Mouse (Mus musculus): ENCODE data around the gene Chadl. TPM values are rescaled to one million over a fixed set of nuclear protein-coding genes. Genes with fewer than 3 reads are reported as not detected.
"Not testable (repeated sequence)": the region's sequence is repeated elsewhere in the genome, so short reads cannot be mapped to it uniquely, and the experiment has no call there.

Gene Chadl
- 1.4 and 2.3 TPM in 2 replicates for polyA plus RNA-seq (2015; fragmentation: Nextera tagmentation; extraction: Ambion mirVana)

DNA sequence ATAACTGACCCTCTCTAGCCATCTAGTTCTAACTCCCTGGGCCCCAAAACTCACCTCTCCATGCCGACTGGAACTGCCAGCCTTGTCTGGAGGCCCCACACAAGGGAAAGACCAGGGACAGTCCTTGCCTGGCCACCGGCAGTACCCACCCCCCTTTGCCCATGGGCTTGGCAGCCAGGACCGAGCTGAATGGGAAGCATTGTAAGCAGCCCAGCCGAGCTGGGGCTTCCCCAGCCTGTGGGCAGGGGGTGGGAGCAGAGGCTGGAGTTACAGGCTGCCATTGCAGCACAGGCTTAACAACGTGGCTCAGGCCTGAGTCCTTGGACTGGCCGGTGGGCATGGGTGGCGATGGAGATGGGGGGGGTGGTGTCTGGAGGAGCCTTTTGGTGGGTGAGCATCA, at the start of gene Chadl:
Chadl (minus strand) TSS at position 113 of the 400 bp plus-strand sequence.
- Histone ChIP-seq H3K4me3 (no peak within 1 kb of the TSS), H3K9ac (no peak within 1 kb of the TSS), H3K27ac (no peak within 1 kb of the TSS), H3K4me1 (replicated peaks) (peaks cover 18% of the 10 kb centered on the region), H3K27me3 (peaks cover 49% of the 10 kb centered on the region), H3K9me3 (replicated peaks) (no peaks in the 10 kb centered on the region), H3K4me2 (no peak within 1 kb of the TSS), H3K36me3 (no peaks in the 10 kb centered on the region)
- WGBS = 67% methylated on average over 7 of the region's 7 CpGs
- ATAC-seq (replicated peaks; ENCODE audit: insufficient number of reproducible peaks, insufficient read depth, low FRiP score, low read depth) = no peak

- ATAC-seq (replicated peaks; ENCODE audit: insufficient number of reproducible peaks, insufficient read depth, low FRiP score, low read depth) = peak; percentile 53
- WGBS = under 1% methylated on average over 32 of the region's 33 CpGs
- H3K9ac ChIP-seq = peak overlapping the region; percentile 95
Measured at GRCm38 (mm10) chr15:81745601-81746114, 48.6 kb upstream of the Chadl start.

DNA sequence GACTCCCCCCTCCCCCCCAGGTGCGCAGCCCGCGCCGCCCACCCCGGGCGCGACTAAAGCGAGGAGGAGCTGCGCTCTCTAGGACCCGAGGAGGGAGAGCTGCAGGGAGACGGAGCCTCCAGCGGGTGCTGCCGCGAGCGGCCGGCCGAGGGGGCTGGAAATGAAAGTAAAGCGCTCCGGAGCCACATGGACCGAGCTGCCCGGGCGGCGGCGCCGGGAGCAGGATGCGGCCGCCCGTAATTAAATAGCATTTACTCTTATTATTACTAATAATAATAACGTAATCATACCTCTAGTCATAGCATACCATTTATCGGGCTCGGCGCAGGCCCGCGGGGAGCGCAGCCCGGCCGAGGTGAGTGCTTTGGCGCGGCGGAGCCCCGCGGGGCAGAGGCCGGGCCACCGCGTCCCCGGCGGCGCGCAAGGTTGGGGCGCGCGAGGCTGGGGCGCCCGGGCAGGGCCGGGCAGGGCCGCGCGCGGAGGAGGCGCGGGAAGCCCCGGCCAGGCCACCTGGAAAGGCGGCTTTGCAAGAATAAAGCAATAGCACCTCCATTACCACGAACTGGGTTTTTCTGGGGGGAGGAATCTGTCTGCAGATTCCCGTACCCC, 48.0 kb upstream of the Chadl start, which contains the start of the genes Zc3h7b and Rangap1:
Zc3h7b (plus strand) TSS at position 66 of the 609 bp plus-strand sequence.
Rangap1 (minus strand) TSS at position 539 of the 609 bp plus-strand sequence.
- Histone ChIP-seq H3K27ac (peak within 1 kb of the TSS; percentile 93), H3K4me2 (peak within 1 kb of the TSS; percentile 84), H3K9me3 (replicated peaks) (no peaks in the 10 kb centered on the region), H3K9ac (peak within 1 kb of the TSS; percentile 95), H3K27me3 (no peaks in the 10 kb centered on the region), H3K36me3 (no peaks in the 10 kb centered on the region), H3K4me3 (peak within 1 kb of the TSS; percentile 98), H3K4me1 (replicated peaks) (peaks cover 21% of the 10 kb centered on the region)
- ATAC-seq (replicated peaks; ENCODE audit: insufficient number of reproducible peaks, insufficient read depth, low FRiP score, low read depth) = peak; percentile 89
- WGBS = under 1% methylated on average over 63 of the region's 65 CpGs

More at GRCm38 (mm10) chr15:81745601-81746114, 48.6 kb upstream of the Chadl start:
- H3K36me3 ChIP-seq = no peaks in the 10 kb centered on the region
- H3K4me2 ChIP-seq = peak overlapping the region; percentile 84
- no peaks in the 10 kb centered on the region for H3K27me3 ChIP-seq
- H3K9me3 ChIP-seq (replicated peaks) = no peaks in the 10 kb centered on the region
- peaks cover 26% of the 10 kb centered on the region for H3K4me1 ChIP-seq (replicated peaks)
- H3K27ac ChIP-seq = peak overlapping the region; percentile 93
- peak overlapping the region; percentile 98 for H3K4me3 ChIP-seq

- H3K4me2 ChIP-seq; ATAC-seq (replicated peaks; ENCODE audit: insufficient number of reproducible peaks, insufficient read depth, low FRiP score, low read depth); H3K9me3 ChIP-seq (replicated peaks); H3K9ac ChIP-seq; H3K27me3 ChIP-seq; H3K4me3 ChIP-seq; H3K27ac ChIP-seq; H3K36me3 ChIP-seq: not testable (repeated sequence)
- 30% methylated on average over 2 of the region's 2 CpGs for WGBS
- peaks cover 11% of the 10 kb centered on the region for H3K4me1 ChIP-seq (replicated peaks)
Measured at GRCm38 (mm10) chr15:81742368-81742767, 45.3 kb upstream of the Chadl start.

- Histone ChIP-seq H3K27ac (no peak overlapping the region), H3K4me1 (replicated peaks) (peaks cover 2% of the 10 kb centered on the region; the same call in 1 of the 2 replicates), H3K4me3 (no peak overlapping the region), H3K36me3 (no peaks in the 10 kb centered on the region), H3K9me3 (replicated peaks) (no peaks in the 10 kb centered on the region), H3K4me2 (no peak overlapping the region), H3K9ac (no peak overlapping the region), H3K27me3 (no peaks in the 10 kb centered on the region)
- ATAC-seq (replicated peaks; ENCODE audit: insufficient number of reproducible peaks, insufficient read depth, low FRiP score, low read depth) = no peak
- 10% methylated on average over 2 of the region's 2 CpGs for WGBS
Measured at GRCm38 (mm10) chr15:81739924-81740323, 42.8 kb upstream of the Chadl start.

DNA sequence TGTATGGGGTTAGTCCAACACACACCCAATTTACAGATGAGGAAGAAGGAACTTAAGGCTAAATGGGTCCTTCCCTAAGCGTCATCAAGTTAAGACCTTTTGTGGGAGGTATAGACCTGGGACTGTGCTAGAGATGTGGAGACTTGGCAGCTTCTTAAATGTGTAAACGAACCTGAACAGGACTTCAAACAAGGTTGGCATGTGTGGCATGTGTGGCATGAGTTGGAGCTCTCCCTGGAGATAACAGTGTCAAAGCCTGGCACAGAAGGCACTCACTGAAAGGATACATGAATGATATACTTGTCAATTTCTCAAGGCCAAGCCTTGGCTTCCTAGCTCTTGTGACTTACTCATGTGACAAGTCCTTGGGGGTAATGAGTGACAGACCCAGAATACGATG, 42.2 kb upstream of the Chadl start:
- H3K27ac ChIP-seq = no peak overlapping the region
- peaks cover 2% of the 10 kb centered on the region; the same call in 1 of the 2 replicates for H3K4me1 ChIP-seq (replicated peaks)
- no peak overlapping the region for H3K9ac ChIP-seq
- WGBS = 57% methylated on average over 3 of the region's 3 CpGs
- H3K4me3 ChIP-seq = no peak overlapping the region
- H3K9me3 ChIP-seq (replicated peaks) = no peaks in the 10 kb centered on the region
- no peaks in the 10 kb centered on the region for H3K36me3 ChIP-seq
- ATAC-seq (replicated peaks; ENCODE audit: insufficient number of reproducible peaks, insufficient read depth, low FRiP score, low read depth) = no peak
- no peak overlapping the region for H3K4me2 ChIP-seq
- no peaks in the 10 kb centered on the region for H3K27me3 ChIP-seq

- Histone ChIP-seq H3K9ac (no peak overlapping the region), H3K36me3 (no peaks in the 10 kb centered on the region), H3K9me3 (replicated peaks) (no peaks in the 10 kb centered on the region), H3K27ac (no peak overlapping the region), H3K27me3 (no peaks in the 10 kb centered on the region), H3K4me3 (no peak overlapping the region), H3K4me2 (no peak overlapping the region), H3K4me1 (replicated peaks) (0 out of 2 replicates have a peak, but pooled peaks cover 4% of the 10 kb centered on the region)
- no peak for ATAC-seq (replicated peaks; ENCODE audit: insufficient number of reproducible peaks, insufficient read depth, low FRiP score, low read depth)
- WGBS = 52% methylated on average over 3 of the region's 3 CpGs
Measured at GRCm38 (mm10) chr15:81735075-81735474, 38.0 kb upstream of the Chadl start.

- Histone ChIP-seq H3K27ac (peak overlapping the region; percentile 71), H3K9me3 (replicated peaks) (no peaks in the 10 kb centered on the region), H3K4me3 (peak overlapping the region; percentile 96), H3K4me1 (replicated peaks) (peaks cover 18% of the 10 kb centered on the region), H3K9ac (peak overlapping the region; percentile 86), H3K27me3 (no peaks in the 10 kb centered on the region), H3K36me3 (peaks cover 4% of the 10 kb centered on the region; the same call in 1 of the 2 replicates), H3K4me2 (peak overlapping the region; percentile 95)
- peak; percentile 99 for ATAC-seq (replicated peaks; ENCODE audit: insufficient number of reproducible peaks, insufficient read depth, low FRiP score, low read depth)
- WGBS = 4% methylated on average over 41 of the region's 41 CpGs
Measured at GRCm38 (mm10) chr15:81729792-81730635, 32.9 kb upstream of the Chadl start.

DNA sequence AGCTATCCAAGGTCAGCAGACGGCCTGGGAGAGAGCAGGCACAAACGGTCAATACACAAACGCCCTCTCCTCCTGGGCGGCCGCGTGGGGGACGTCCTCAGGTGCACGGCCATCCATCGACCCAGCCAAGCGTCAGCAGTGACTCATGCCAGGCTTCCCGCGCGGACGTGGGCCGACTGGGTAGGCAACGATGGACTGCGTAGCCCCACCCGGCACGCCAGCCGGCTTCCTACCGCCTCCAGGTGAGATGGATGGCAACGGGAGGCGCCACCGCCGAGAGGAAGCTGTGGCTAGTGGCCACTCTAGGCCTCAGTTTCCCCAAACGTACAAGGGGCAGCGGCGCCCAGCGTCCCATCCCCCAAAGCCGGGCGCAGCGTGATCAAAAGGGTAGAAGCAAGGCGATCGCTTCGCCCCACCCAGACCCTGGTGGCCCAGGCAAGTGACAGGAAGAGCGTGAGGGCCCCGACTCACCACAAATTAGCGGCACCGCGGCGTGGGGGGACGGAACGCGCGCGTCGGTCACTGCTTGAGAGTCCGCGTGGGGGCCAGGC, 32.2 kb upstream of the Chadl start:
- WGBS = under 1% methylated on average over 49 of the region's 49 CpGs
- peaks cover 18% of the 10 kb centered on the region for H3K4me1 ChIP-seq (replicated peaks)
- ATAC-seq (replicated peaks; ENCODE audit: insufficient number of reproducible peaks, insufficient read depth, low FRiP score, low read depth) = peak; percentile 25

DNA sequence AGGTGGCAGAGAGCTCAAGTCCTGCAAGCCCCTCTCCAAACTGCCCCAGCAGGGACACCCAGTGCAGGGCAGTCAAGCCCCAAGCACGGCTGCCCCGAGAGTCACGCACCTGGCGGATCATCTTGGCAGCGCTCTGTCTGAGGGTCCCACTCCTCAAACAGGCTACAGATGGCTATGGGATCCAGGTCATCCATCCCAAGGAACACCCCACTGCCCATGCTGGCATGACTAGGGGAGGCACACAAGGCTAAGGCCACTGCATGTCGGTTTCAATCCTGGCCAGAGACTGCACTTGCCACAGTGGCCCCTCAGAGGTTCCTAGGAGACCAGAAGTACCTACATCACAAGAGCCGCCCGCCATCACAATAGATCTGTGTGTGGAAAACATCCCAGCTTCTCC, 28.9 kb upstream of the Chadl start:
- Histone ChIP-seq H3K9ac (no peak overlapping the region), H3K9me3 (replicated peaks) (no peaks in the 10 kb centered on the region), H3K36me3 (peaks cover 32% of the 10 kb centered on the region), H3K4me3 (no peak overlapping the region), H3K27ac (no peak overlapping the region), H3K27me3 (no peaks in the 10 kb centered on the region), H3K4me2 (no peak overlapping the region), H3K4me1 (replicated peaks) (peaks cover 18% of the 10 kb centered on the region)
- no peak for ATAC-seq (replicated peaks; ENCODE audit: insufficient number of reproducible peaks, insufficient read depth, low FRiP score, low read depth)
- 96% methylated on average over 8 of the region's 8 CpGs for WGBS

More for the DNA sequence above, 32.2 kb upstream of the Chadl start:
- Histone ChIP-seq H3K27me3 (no peaks in the 10 kb centered on the region), H3K36me3 (peaks cover 4% of the 10 kb centered on the region; the same call in 1 of the 2 replicates), H3K4me2 (peak overlapping the region; percentile 95), H3K4me3 (peak overlapping the region; percentile 96), H3K9ac (peak overlapping the region; percentile 86), H3K27ac (peak overlapping the region; percentile 71), H3K9me3 (replicated peaks) (no peaks in the 10 kb centered on the region)

DNA sequence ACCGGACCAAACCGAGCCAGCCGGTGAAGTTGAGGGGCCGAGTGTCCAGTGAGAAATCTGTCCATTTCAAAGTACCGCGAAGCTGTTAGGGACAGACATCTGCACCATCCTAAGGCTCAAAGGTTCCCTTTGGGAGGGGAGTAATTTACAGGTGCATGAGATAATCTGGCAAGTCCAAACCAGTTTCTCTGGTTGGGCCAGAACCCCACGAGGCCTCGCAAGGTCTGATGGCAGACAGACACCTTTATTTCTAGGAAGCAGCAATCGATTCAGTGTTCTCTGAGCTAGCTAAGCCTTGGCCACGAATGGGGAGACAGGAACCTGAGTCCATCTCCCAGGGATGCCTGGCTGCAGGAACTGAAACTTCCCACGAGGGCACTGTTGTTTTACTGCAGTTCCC, 26.6 kb upstream of the Chadl start:
- Histone ChIP-seq H3K36me3 (peaks cover 55% of the 10 kb centered on the region), H3K9ac (no peak overlapping the region)

More for the DNA sequence above, 26.6 kb upstream of the Chadl start:
- no peaks in the 10 kb centered on the region for H3K9me3 ChIP-seq (replicated peaks)
- WGBS = 89% methylated on average over 11 of the region's 11 CpGs
- no peaks in the 10 kb centered on the region for H3K27me3 ChIP-seq
- ATAC-seq (replicated peaks; ENCODE audit: insufficient number of reproducible peaks, insufficient read depth, low FRiP score, low read depth) = no peak
- H3K4me3 ChIP-seq = no peak overlapping the region
- H3K27ac ChIP-seq = no peak overlapping the region
- H3K4me2 ChIP-seq = no peak overlapping the region
- H3K4me1 ChIP-seq (replicated peaks) = peaks cover 12% of the 10 kb centered on the region

Measured in heart, embryonic 15.5 days (tissue).